Mouse (Mus musculus): Measurements from ENCODE around the gene Trpv4.

DNA sequence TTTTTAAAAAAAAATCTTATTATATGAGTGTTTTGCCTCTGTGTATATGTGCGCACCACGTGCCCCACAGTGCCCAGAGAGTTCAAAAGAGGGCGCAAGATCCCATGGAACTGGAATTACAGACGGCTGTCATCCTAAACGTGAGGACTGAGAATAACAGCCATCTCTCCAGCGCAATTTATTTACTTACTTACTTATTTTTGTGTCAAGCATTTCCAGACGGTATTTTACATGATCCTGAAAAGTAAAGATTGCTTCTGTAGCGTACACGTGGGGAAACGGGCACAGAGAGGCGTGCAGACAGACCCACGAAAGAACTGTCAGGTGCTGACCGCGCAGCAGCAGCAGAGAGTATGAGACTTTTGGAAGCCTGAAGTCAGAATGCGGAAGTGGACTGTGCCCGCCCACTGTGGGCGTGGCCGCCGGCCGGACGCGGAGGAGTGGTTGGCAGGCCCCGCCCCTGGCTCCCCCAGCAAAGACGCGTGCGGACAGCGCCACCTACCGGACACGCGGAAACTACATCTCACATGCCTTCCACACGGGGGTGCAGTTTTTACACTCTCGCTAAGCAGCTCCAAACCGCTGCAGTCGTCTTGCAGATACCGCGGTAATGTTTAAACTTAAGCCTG is 9.1 kb upstream of the Trpv4 start:
- TF ChIP-seq GATA1 (IDR thresholded peaks at IDR 0.05; ENCODE audit: low read length) (no peak), TAL1 (IDR thresholded peaks at IDR 0.05; ENCODE audit: low read length) (no peak)
